Mouse (Mus musculus) hindlimb bud, embryonic 11.5 days (tissue): Measurements from ENCODE around the gene Nell2.

Experiments
- DNase-seq: peaks from one replicate; pipeline ENCODE4 v3.0.0-alpha.2; 2012; ENCODE audit warnings: low read depth, low spot score; ENCODE audit errors: extremely low spot score

The Nell2 gene

DNA sequence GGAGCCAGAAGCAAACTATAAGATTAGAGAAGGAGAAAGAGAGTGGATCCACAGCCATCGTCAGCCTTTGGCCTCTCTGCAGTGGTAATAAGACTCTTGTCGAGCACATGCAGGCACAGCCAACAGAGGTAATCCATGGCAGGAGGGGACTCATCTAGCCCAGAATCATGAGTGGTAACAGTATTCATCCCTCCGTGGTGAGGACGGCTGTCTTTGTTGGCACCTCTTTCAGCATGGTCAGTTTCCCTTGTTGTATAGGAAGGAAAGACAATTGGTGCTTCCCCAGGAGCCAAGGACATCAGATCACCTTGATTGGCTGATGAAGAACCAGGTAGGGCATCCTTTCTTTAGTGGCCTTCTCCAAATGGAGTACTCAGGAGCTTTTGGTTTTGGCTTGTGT is 419.7 kb downstream of the Nell2 start:
- DNase-seq: no peak

DNA sequence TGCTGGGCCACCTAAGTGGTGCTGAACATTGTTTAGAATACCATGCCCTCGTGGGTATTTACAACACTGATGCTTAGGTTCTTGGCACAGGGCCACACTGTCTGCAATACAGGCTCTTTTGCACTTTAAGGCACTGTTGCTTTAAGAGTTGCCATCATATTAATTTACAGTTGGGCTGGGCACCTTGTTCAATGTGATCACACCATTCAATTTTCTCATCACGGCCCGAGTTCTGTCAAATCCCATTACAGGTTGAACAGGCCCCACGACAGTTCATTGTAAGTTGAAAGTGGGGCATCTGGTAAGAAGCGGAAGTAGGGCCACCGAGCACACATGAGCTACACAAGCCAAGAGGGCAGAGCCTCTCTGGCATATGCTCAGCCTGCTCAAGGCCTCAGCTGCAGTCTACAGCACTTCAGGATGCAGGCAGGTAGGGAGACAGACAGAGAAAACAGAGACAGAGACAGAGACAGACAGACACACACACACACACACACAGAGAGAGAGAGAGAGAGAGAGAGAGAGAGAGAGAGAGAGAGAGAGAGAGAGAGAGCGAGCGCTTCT is 421.0 kb downstream of the Nell2 start:
- no peak for DNase-seq

DNA sequence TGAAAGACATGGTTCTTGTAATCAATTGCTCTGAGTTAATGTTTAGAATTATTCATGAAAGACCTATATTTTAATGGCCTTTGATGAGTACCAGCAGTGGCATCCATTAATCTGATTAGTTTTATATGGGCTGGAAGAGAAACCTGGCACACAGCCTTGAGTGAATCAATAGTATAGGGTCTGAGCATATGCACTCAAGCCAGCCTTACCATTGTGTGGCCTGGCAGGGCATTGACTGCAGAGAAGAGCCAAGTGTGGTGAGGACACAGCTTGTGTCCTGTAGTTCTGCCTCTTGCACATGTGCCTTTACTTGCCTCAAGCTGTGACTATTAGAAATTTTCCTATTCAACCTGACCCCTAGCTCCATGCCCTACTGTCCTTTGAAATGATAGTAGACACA is 426.8 kb downstream of the Nell2 start:
- DNase-seq: no peak

DNA sequence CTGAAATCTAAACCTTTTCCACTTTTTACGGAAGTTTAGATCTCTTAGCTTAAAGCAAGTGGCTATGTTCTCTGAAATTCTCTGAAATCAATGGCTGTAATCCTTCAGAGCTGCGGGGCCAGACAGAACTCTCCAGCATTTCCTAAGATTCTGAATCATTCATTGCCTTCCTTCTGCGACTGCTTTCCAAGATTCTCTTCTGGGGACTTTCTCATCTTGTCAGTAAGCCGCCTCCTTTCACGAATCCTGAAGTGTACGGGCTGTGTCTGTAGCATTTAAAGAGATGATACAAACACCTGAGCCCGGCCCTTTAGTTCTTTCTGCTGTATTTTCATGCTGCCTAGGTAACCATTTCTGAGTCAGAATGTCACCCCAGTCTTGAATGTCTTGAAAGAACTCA is 428.2 kb downstream of the Nell2 start:
- no peak for DNase-seq

DNA sequence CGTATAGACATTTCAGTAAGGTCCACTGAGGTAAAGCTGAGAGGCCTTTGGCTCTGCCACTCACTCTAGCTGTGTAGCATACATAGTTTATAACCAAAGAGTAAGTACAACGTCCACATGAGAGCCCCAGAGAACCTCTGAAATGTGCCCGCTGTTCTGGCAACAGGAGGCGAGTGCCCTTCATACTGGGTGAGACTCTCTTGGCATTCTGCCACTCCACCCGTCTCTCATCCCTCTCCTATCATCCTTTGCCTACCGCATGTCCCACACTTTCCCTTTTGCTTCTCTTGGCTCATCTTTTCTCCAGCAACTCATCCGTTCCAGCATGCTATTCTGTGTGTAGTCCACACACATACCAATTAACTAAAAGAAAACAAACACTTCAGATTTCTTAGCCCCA is 442.4 kb downstream of the Nell2 start:
- DNase-seq: no peak

DNA sequence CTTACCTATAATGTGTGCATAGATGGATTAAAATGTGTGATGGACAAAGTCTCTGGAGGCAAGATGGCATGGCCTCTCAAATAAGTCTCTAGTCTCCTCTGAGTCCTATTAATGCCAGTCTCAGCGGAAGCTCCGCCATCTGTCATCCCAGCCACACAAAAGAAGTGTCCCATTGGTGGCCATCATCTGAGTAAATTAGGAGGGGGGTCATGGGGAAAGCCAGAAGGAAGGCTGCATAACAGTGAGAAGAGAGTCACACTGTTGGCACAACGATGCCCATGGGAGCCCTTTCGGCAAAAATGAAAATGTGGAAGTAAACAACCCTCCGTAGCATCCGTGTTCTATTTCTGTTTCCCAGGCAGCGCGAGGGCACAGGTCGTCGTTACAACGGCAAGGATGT is 446.7 kb downstream of the Nell2 start:
- no peak for DNase-seq

DNA sequence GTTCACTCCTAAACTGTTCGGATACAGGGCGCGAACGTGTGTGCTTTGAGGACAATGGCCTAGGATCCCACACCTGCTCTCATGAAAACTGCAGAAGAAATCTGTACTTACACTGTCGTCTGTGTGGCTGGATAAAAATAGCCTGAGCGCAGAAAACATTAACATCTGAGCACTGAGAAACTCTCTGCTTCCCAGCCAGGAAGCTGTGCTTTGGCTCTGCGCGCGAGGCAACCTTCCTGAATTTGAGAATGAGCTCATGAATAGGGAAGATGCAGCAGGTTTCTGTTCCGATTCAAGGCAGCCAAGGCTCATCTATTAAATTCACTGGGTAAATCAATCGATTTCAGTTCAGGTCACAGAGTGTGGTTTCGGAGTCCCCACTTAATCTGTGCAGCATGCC is 453.0 kb downstream of the Nell2 start:
- DNase-seq: no peak

DNA sequence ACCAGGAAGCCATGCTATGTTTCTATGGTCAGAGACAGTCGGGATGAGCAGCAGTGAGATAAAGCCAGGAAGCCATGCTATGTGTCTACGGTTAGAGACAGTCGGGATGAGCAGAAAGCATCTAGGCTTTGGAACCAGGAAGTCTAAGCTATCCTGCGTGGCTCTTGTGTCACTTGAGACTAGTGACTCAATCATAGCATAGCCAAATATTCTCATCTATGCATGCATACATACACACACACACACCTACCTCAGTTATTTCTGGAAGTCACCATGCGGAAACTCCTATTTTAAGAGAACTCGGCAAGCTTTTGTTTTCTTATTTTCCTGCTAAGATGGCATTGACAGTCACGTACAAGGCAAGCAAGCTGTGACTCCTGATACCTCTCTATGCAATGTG is 457.5 kb downstream of the Nell2 start:
- no peak for DNase-seq

DNA sequence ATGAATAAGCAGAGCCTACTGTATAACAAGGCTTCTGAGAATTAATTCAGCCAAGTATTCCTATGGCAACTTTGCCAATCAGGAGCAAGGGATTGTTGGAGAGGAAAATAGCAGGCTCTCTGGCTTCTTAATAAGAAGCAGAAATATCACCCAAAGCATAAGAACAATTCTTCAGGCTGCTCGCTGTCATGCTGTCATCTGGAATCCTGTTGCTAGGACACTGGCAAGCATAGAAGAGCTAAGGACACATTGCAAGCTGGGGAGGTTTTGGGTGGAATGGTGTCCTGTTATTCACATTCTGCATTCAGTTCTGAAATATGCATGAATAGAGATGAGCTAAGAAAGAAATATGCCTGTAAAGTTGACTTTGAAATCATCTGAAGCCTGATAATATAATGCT is 459.6 kb downstream of the Nell2 start:
- no peak for DNase-seq

DNA sequence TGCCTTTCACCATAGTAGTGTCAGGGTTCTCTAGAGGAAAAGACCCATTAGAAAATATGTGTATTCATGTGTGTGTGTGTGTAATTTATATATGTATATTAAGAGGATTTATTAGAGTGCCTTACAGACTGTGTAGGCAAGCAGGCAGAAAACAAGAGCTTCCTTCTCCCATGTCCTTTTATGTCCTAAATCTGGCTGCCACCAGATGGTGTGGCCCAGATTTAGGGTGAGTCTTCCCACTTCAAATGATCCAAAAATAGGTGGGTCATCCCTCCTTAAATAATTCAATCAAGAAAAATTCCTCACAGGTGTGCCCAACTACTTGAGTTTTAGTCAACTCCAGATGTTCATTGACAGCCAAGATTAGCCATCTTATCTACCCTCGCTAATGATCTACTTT is 460.3 kb downstream of the Nell2 start:
- DNase-seq: no peak

DNA sequence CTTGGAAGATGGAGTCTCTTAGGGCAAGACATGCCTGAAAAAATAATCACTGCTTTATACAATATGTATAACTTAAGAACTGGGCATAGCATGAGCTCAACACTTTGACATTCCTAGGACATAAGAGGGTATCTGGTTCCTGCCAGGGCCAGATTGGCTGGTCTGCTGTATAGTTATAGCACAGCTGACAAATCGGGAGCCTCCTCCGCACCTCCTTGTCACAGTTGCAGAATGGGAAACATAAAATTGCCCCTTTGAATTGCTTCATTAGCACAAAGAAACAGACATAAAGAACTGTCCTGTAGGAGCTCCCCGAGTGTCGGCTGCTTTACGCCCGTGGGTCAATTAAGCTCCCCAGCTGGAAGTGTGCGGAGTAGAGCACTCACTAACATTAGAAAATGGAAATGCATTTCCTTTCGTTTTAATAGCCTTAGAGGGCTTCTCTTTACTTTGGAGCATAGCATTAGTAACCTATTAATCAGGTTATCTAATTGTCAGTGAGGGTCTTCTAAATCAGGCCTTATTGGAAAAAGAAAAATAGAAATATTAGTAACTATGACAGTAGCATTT is 473.2 kb downstream of the Nell2 start:
- DNase-seq: no peak

DNA sequence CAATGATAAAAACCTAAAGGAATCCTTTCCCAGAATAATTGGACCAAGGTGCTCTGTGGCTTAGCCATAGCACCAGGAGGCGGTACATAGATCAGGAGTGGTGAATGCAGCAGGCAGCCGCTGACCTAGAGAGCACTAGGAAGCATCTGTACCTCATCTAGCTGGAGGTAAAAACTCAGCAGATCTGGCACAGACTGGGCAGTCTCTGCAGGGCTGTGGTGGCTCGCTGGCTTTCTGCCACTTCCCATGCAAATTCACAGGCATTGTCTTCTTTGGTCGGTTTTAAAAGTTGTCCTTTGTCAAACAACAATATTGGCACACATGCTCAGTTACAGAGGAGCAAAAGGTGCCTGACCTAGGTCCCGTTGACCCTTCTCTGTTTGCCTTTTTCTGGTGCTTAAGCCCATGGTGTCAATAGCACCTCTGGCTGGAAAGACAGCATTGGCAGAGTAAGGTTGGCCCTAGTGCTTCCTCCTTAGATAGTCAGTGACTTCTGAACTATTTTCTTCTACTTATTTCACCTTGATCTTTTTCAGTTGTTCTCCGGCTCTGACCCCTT is 479.1 kb downstream of the Nell2 start:
- DNase-seq: no peak

DNA sequence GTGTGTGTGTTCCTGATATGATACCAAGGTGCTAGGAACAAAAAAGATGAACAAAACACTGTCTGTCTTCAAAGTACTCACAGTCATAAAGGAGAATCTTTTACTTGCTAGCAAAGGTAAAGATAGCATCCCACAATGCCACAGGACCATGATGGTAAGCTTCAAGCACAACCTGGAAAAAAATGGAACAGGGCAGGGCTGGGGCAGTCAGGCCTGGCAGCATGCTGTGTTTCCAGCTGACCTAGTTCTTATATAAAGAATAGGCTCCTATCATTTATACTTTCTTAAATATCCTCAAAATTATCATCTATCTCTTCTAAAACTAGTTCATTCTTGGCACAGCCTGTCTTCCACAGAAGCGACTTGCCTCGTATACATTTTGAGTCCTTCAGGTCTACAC is 480.9 kb downstream of the Nell2 start:
- DNase-seq: no peak

DNA sequence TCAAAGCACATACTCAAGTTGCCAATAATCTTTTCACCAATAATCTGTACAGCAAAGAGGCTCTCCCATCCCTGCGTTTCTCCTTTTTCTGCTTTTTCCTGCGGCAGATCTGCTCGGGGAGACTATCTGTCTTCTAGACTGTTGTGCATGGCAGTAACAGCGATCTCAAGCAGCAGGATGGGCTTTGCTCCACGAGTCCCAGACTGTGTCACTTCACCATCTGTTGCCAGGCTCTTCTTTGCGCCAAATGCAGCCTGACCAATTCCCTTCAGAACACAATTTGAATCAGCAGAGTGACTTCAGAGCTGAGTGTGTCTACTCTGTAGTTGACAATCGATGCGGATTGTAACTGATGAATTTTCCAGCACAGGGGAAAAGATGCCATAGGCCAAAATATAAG is 484.3 kb downstream of the Nell2 start:
- DNase-seq: no peak

DNA sequence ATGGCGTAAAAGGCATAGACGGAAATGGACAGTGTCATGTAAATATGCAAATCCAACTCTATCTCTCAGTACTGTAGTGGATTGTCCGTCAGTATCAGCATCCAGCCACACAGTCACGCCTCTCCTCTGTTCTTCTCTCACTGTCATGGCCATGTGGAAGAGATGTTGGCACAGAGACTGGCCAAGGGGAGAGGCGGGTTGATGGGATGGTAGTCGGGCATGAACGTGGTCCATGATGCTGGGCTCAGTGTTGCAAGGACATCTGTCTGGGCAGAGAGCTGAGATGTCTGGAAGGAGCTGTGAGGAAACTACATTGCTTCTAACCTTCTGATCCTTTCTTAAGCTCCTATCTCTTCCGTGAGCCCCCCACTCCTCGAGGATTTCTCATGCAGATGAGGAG is 485.9 kb downstream of the Nell2 start:
- DNase-seq: no peak

DNA sequence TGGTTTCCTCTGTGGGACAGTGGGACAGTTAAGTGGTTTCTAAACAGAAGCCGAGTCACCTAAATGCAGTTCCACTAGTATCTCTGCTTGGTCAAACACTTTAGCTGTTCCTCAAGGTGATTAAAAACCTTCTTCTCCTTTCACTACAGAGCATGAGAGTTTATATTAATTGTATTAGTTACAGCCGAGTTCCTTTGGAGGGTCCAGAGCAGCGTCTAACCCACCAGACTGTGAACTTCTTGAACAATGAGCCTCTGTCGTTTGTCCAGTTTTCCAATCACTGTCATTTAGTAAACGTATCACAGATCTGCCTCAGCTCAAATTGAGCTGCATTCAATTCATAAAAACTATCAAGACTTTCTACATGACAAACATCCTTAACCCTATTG is 498.9 kb downstream of the Nell2 start:
- no peak for DNase-seq

DNA sequence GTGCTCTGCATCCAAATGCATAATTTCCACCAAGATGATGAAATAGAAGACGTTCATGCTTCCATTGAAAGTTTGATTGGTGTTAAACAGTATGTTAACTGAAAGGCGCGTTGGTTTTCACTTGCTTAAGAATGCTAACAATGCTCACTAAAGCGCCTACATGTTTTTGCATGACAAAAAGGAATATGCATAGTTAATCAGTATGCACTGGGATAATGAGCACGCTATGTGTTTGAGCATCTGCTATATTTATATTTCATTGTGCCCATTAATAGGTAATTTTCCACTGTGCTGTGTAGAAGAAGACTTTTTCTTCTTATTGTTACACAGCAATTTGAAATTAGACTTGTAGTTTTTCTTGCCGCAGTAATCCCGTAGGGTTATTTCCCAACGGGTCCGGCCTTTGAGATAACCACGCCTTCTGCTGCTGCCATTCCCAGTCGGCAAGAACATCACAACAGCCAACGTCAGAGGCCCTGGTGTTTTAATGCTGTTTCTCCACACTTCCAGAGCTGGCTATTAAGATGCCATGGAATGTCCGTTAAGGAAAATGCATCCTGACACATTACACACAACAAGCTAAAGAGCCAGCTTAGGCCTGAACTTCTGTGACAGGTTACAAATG is 499.4 kb downstream of the Nell2 start:
- DNase-seq: no peak
